Mouse (Mus musculus) stomach, postnatal 0 days (tissue): Measurements from ENCODE around the gene Slc12a6.

ENCODE experiments used
- CTCF ChIP-seq: IDR thresholded peaks from 2 replicates; pipeline ENCODE4 v1.5.1; 2016; ENCODE audit warnings: antibody characterized with exemption, low read depth, mild to moderate bottlenecking, moderate library complexity
- EP300 ChIP-seq: optimal IDR thresholded peaks from 2 replicates; pipeline ENCODE3; 2016; ENCODE audit warnings: antibody characterized with exemption

DNA sequence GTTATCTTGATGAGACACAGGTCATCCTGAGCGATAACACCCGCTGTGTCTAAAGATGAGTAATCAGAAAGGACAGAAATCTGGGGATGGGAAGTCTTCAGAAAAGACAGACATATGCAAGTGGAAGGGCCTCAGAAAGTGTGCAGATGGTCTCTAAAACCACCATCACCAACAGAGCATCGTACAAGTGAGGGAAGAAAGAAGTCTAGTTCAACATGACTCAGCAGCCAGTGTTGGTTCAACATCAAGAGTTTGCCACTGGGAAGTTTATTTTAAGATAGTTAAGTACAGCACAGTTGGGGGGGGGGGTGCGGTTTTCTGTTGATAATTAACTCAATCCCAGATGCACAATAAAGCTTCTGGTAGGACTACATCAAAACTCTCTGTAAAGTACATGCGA, 44.7 kb upstream of the Slc12a6 start:
- TF ChIP-seq CTCF (no peak), EP300 (no peak)
